Mouse (Mus musculus) limb, embryonic 10.5 days (tissue): Measurements from ENCODE around the gene Gm4767. TPM values are rescaled to one million over a fixed set of nuclear protein-coding genes. Genes with fewer than 3 reads are reported as not detected.
"Not testable (repeated sequence)": the region's sequence is repeated elsewhere in the genome, so short reads cannot be mapped to it uniquely, and the experiment has no call there.

ENCODE experiments used
- DNase-seq: peaks from one replicate; pipeline ENCODE4 v3.0.0-alpha.2; 2017; ENCODE audit warnings: low spot score
- H3K27ac ChIP-seq: fragments of 300-500 bp; sonication (generic); 2 replicates; pipeline ENCODE4 v1.5.1; 2016; ENCODE audit warnings: mild to moderate bottlenecking
- H3K27me3 ChIP-seq: fragments of 300-500 bp; sonication (generic); 2 replicates; pipeline ENCODE4 v1.6.1; 2016; ENCODE audit warnings: low read depth, mild to moderate bottlenecking; ENCODE audit not compliant: poor library complexity, severe bottlenecking
- H3K36me3 ChIP-seq: fragments of 300-500 bp; sonication (generic); 2 replicates; pipeline ENCODE4 v1.6.1; 2016; ENCODE audit warnings: mild to moderate bottlenecking, moderate library complexity
- H3K4me1 ChIP-seq: fragments of 300-500 bp; sonication (generic); 2 replicates; pipeline ENCODE4 v1.6.1; 2016
- H3K4me3 ChIP-seq: fragments of 300-500 bp; sonication (generic); 2 replicates; pipeline ENCODE4 v1.5.1; 2016; ENCODE audit warnings: mild to moderate bottlenecking, moderate library complexity
- H3K9me3 ChIP-seq: fragments of 300-500 bp; sonication (generic); replicated peaks from 2 replicates; pipeline ENCODE4 v1.6.1; 2016; ENCODE audit warnings: mild to moderate bottlenecking
- WGBS: fragments of 180-500 bp; shearing (Covaris S2); methylation state at CpG from one replicate; pipeline ENCODE4 v1.1.7; 2016; 5-methylcytosine and 5-hydroxymethylcytosine counted together
- polyA plus RNA-seq: library from polyadenylated mRNA; unstranded; fragments of >200 nt; fragmentation: Nextera tagmentation; extraction: Ambion mirVana; gene quantifications from 2 replicates; pipeline ENCODE4 v1.2.1, GENCODE M21; 2016

The Gm4767 gene
- 3.4 and 4.3 TPM in 2 replicates for polyA plus RNA-seq

DNA sequence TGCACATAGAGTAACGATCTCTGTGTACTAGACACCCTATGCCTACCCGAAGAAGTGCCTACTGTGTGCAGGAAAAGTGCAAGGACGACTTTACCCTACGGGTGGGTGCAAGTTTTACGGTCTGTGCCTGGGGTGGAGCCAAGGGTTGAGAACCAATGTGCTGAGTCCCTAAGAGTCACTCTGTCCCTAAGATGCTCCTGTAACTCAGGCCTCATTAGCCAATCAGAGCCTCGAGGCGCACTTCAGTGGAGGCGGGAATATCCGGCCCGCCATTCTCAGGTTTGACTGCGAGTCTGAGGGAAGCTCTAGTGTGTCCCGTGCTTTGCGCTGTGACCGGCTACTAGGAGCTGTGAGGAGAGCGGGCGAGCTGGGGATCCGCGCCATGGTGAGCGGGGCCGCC lies at the start of gene Gm4767:
Gene Gm4767, plus strand, starts transcription at position 288 of the 400 bp plus-strand sequence.
- not testable (repeated sequence) for H3K4me3 ChIP-seq, H3K27me3 ChIP-seq, H3K27ac ChIP-seq, H3K4me1 ChIP-seq, H3K36me3 ChIP-seq, H3K9me3 ChIP-seq
- peak; percentile 23 for DNase-seq
- 40% methylated on average over 11 of the region's 20 CpGs for WGBS

- no CpG with 5 or more reads among the region's 43 CpGs for WGBS
- H3K36me3 ChIP-seq, result not testable (repeated sequence)
Observed at GRCm38 (mm10) chr10:81770506-81771403, 41.2 kb upstream of the Gm4767 start, which contains the start of gene Gm3055. Gene Gm3055 (minus strand): TSS chr10:81771161.

GRCm38 (mm10) chr10:81771404-81771777 lies 40.6 kb upstream of the Gm4767 start:
- not testable (repeated sequence) for DNase-seq, H3K36me3 ChIP-seq, H3K27me3 ChIP-seq, H3K27ac ChIP-seq, H3K9me3 ChIP-seq, H3K4me3 ChIP-seq, H3K4me1 ChIP-seq
- no CpG with 5 or more reads among the region's 3 CpGs for WGBS

More at GRCm38 (mm10) chr10:81770506-81771403, 41.2 kb upstream of the Gm4767 start, which contains the start of gene Gm3055:
- H3K27ac ChIP-seq, DNase-seq, H3K4me1 ChIP-seq, H3K27me3 ChIP-seq, H3K9me3 ChIP-seq, H3K4me3 ChIP-seq: not testable (repeated sequence)

GRCm38 (mm10) chr10:81846219-81846618 lies 34.2 kb downstream of the Gm4767 start:
- whole genome bisulfite sequencing, result no CpG with 5 or more reads among the region's 18 CpGs

GRCm38 (mm10) chr10:81863409-81864407 lies 51.7 kb downstream of the Gm4767 start, which contains the start of gene Gm32687:
Gene Gm32687 (plus strand): TSS chr10:81863934.
- not testable (repeated sequence) for H3K4me1 ChIP-seq, H3K36me3 ChIP-seq, H3K9me3 ChIP-seq, H3K27ac ChIP-seq, H3K4me3 ChIP-seq, DNase-seq, H3K27me3 ChIP-seq
- 23% methylated on average over 5 of the region's 49 CpGs for WGBS

More at GRCm38 (mm10) chr10:81846219-81846618, 34.2 kb downstream of the Gm4767 start:
- H3K4me3 ChIP-seq, DNase-seq, H3K27ac ChIP-seq, H3K27me3 ChIP-seq, H3K4me1 ChIP-seq, H3K9me3 ChIP-seq, H3K36me3 ChIP-seq: not testable (repeated sequence)

Other genes starting within 250 kb of the Gm4767 start
- gene Tle2, start 237.6 kb upstream of the Gm4767 start, polyA plus RNA-seq, result 17.1 and 28.2 TPM in 2 replicates
- gene Tle6, start 211.1 kb upstream of the Gm4767 start, polyA plus RNA-seq, result 12.6 and 15.5 TPM in 2 replicates
- 1.4 TPM in 2 replicates for gene BC025920, start 205.9 kb upstream of the Gm4767 start, polyA plus RNA-seq
- gene Sirt6, start 184.4 kb upstream of the Gm4767 start, polyA plus RNA-seq, result 53.3 and 58.5 TPM in 2 replicates
- gene Ankrd24, start 183.6 kb upstream of the Gm4767 start, polyA plus RNA-seq, result 8.0 and 8.6 TPM in 2 replicates
- 4.2 and 5.1 TPM in 2 replicates for gene Gm10778, start 163.1 kb upstream of the Gm4767 start, polyA plus RNA-seq
- gene Zfp433, start 107.4 kb upstream of the Gm4767 start, polyA plus RNA-seq, result 11.7 and 14.2 TPM in 2 replicates
- 10.1 and 12.5 TPM in 2 replicates for gene Gm3055, start 41.0 kb upstream of the Gm4767 start, polyA plus RNA-seq
- 9.1 and 10.2 TPM in 2 replicates for gene Gm32687, start 51.7 kb downstream of the Gm4767 start, polyA plus RNA-seq
- gene Zfp781, start 118.3 kb downstream of the Gm4767 start, polyA plus RNA-seq, result 4.3 and 4.7 TPM in 2 replicates
- 16.3 and 20.2 TPM in 2 replicates for gene Zfp873, start 235.9 kb downstream of the Gm4767 start, polyA plus RNA-seq